Mouse (Mus musculus): ENCODE results near the gene Tbc1d10b.

DNA sequence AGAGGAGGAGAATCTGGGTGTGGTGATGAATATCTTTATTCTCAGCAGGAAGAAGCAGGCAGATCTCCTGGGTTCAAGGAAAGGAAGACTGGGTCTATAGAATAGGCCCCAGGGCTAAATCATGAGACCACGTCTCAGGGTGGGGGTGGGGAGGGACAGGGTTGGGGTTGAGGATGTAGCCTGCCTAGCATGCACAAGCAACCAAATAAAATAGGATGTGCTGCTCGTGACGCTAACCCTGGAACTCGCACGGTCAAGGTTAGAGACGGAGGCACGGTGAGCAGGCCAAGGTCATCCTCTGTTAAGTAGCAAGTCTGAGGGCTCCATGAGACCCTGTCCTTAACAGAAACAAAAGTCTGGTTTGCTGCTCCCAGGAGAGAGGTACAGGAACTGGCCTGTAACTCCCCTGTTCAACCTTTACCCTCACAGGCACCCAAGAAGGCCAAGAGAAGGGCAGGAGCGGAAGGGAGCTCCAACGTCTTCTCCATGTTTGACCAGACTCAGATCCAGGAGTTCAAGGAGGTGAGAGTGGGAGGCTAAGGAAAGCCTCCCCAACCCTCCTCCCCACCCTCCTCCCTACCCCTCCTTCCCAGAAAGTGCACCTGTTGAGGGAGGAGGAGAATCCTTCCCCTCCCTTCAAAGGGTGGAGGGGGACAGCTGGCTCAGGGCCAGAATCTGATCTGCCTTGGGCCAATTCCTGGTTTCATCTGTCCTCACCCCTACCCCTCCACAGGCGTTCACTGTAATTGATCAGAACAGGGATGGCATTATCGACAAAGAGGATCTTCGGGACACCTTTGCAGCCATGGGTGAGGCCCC lies 4.4 kb upstream of the Tbc1d10b start:
- TF ChIP-seq CTCF (IDR thresholded peaks at IDR 0.05; ENCODE audit: extremely low read depth, insufficient read depth, low read length) (no peak), POLR2A (IDR thresholded peaks at IDR 0.05; ENCODE audit: extremely low read depth, insufficient read depth, low read length) (no peak)
